Mouse (Mus musculus) G1E (cell line): ENCODE results near the gene Epm2aip1. TPM values are rescaled to one million over a fixed set of nuclear protein-coding genes. Genes with fewer than 3 reads are reported as not detected.
A peak's percentile ranks its signal among the peaks of the same experiment; 100 is the strongest.

Source experiments
- ATAC-seq: 2 replicates; pipeline ENCODE4 v1.8.0; 2016; ENCODE audit warnings: mild to moderate bottlenecking; ENCODE audit not compliant: insufficient number of reproducible peaks, poor library complexity, low FRiP score, severe bottlenecking; ENCODE audit errors: extremely low read depth
- DNase-seq: peaks from one replicate; pipeline ENCODE4 v3.0.0; 2012; ENCODE audit warnings: low spot score
- H3K27me3 ChIP-seq: 2 replicates; pipeline ENCODE4 v1.6.1; 2012; ENCODE audit warnings: mild to moderate bottlenecking, low read length, inconsistent platforms; ENCODE audit not compliant: insufficient read depth
- H3K36me3 ChIP-seq: replicated peaks from 2 replicates; pipeline ENCODE3; 2012; ENCODE audit warnings: mild to moderate bottlenecking, inconsistent platforms
- H3K4me1 ChIP-seq: 2 replicates; pipeline ENCODE4 v1.6.1; 2012; ENCODE audit warnings: low read depth, low read length, inconsistent platforms, mixed read lengths; ENCODE audit not compliant: insufficient read depth
- H3K4me3 ChIP-seq: 2 replicates; pipeline ENCODE4 v1.5.1; 2012; ENCODE audit warnings: low read depth, mild to moderate bottlenecking, inconsistent platforms, low read length, moderate library complexity, mixed read lengths
- H3K9me3 ChIP-seq: replicated peaks from 2 replicates; pipeline ENCODE4 v1.6.1; 2012; ENCODE audit warnings: inconsistent platforms
- CTCF ChIP-seq: IDR thresholded peaks from 2 replicates; pipeline ENCODE4 v1.5.1; 2012; ENCODE audit warnings: low read depth, low read length, inconsistent platforms, mixed read lengths
- GATA1 ChIP-seq: IDR thresholded peaks from 2 replicates; pipeline ENCODE4 v1.6.1; 2012; ENCODE audit warnings: borderline replicate concordance, low read length, inconsistent platforms, mixed read lengths
- GATA2 ChIP-seq: IDR thresholded peaks from 2 replicates; pipeline ENCODE4 v1.6.1; 2012; ENCODE audit warnings: low read depth, low read length, inconsistent platforms, borderline replicate concordance
- POLR2AphosphoS5 ChIP-seq: IDR thresholded peaks from 2 replicates; pipeline ENCODE4 v1.6.1; 2012; ENCODE audit warnings: low read depth, low read length, inconsistent platforms; ENCODE audit not compliant: insufficient replicate concordance
- TAL1 ChIP-seq: conservative IDR thresholded peaks from 2 replicates; pipeline ENCODE4 v1.6.1; 2012; ENCODE audit warnings: low read depth, low read length, inconsistent platforms, mixed read lengths
- polyA plus RNA-seq: library from polyadenylated mRNA; stranded (reverse); fragments of >175 nt; gene quantifications from 2 replicates; pipeline ENCODE4 v1.2.3, GENCODE M21; 2012
- total RNA-seq, 2 experiments: library from RNA; stranded (forward) in 1 of 2; stranded (reverse) in 1 of 2; fragments of 200-1000 nt in 1 of 2; fragments of >200 nt in 1 of 2; fragmentation: Nextera tagmentation in 1 of 2; gene quantifications; 2 replicates each; pipeline ENCODE4 v1.2.3; 2014 to 2017

Gene Epm2aip1
- total and polyA plus RNA-seq, 3 experiments = 3.3 to 64.7 (median 29.1) TPM

GRCm38 (mm10) chr9:111243384-111243783 is 28.3 kb upstream of the Epm2aip1 start:
- TF ChIP-seq GATA1 = no peak
- no peak for TF ChIP-seq CTCF
- TF ChIP-seq POLR2AphosphoS5 = no peak
- no peak overlapping the region for H3K4me3 ChIP-seq
- DNase-seq = no peak
- H3K9me3 ChIP-seq = no peaks in the 10 kb centered on the region
- H3K36me3 ChIP-seq = peaks cover 81% of the 10 kb centered on the region
- H3K27me3 ChIP-seq = no peaks in the 10 kb centered on the region
- no peak for ATAC-seq
- no peaks in the 10 kb centered on the region for H3K4me1 ChIP-seq

GRCm38 (mm10) chr9:111245546-111245945 is 26.2 kb upstream of the Epm2aip1 start:
- Histone ChIP-seq H3K27me3 (no peaks in the 10 kb centered on the region), H3K36me3 (peaks cover 78% of the 10 kb centered on the region), H3K4me3 (no peak overlapping the region), H3K9me3 (no peaks in the 10 kb centered on the region), H3K4me1 (no peaks in the 10 kb centered on the region)
- DNase-seq = no peak
- no peak for TF ChIP-seq TAL1
- no peak for TF ChIP-seq CTCF
- no peak for TF ChIP-seq GATA1
- no peak for TF ChIP-seq POLR2AphosphoS5
- ATAC-seq = no peak

- ATAC-seq = peak; percentile 40; the same call in 1 of the 2 replicates
- no peak overlapping the region for H3K4me3 ChIP-seq
- DNase-seq = no peak
- no peaks in the 10 kb centered on the region for H3K9me3 ChIP-seq
- no peak for TF ChIP-seq GATA2
- TF ChIP-seq POLR2AphosphoS5 = no peak
- no peak for TF ChIP-seq TAL1
- H3K36me3 ChIP-seq = peaks cover 76% of the 10 kb centered on the region
- no peaks in the 10 kb centered on the region for H3K4me1 ChIP-seq
- no peaks in the 10 kb centered on the region for H3K27me3 ChIP-seq
These were observed 24.0 kb upstream of the Epm2aip1 start for GRCm38 (mm10) chr9:111247682-111248246.

- DNase-seq (no peak), ATAC-seq (no peak)
- Histone ChIP-seq H3K36me3 (peaks cover 77% of the 10 kb centered on the region), H3K27me3 (no peaks in the 10 kb centered on the region), H3K4me1 (no peaks in the 10 kb centered on the region), H3K9me3 (no peaks in the 10 kb centered on the region), H3K4me3 (no peak overlapping the region)
- TF ChIP-seq GATA2 (no peak), GATA1 (no peak), CTCF (no peak), TAL1 (no peak), POLR2AphosphoS5 (no peak)
These were observed 19.4 kb upstream of the Epm2aip1 start for GRCm38 (mm10) chr9:111252161-111252869.

GRCm38 (mm10) chr9:111260360-111260985 is 11.3 kb upstream of the Epm2aip1 start:
- TF ChIP-seq TAL1 (no peak), CTCF (no peak), POLR2AphosphoS5 (no peak), GATA2 (no peak), GATA1 (no peak)
- no peak overlapping the region for H3K4me3 ChIP-seq
- ATAC-seq (no peak), DNase-seq (no peak)
- no peaks in the 10 kb centered on the region for H3K9me3 ChIP-seq
- no peaks in the 10 kb centered on the region for H3K27me3 ChIP-seq
- no peaks in the 10 kb centered on the region for H3K4me1 ChIP-seq
- H3K36me3 ChIP-seq = peaks cover 90% of the 10 kb centered on the region

GRCm38 (mm10) chr9:111261356-111261755 is 10.4 kb upstream of the Epm2aip1 start:
- ATAC-seq = no peak
- Histone ChIP-seq H3K4me1 (no peaks in the 10 kb centered on the region), H3K4me3 (no peak overlapping the region), H3K36me3 (peaks cover 90% of the 10 kb centered on the region), H3K27me3 (no peaks in the 10 kb centered on the region), H3K9me3 (no peaks in the 10 kb centered on the region)
- DNase-seq = no peak
- TF ChIP-seq GATA2 (no peak), POLR2AphosphoS5 (no peak), TAL1 (no peak), GATA1 (no peak), CTCF (no peak)
